Mouse (Mus musculus): Measurements from ENCODE around the gene Gm10490.

DNA sequence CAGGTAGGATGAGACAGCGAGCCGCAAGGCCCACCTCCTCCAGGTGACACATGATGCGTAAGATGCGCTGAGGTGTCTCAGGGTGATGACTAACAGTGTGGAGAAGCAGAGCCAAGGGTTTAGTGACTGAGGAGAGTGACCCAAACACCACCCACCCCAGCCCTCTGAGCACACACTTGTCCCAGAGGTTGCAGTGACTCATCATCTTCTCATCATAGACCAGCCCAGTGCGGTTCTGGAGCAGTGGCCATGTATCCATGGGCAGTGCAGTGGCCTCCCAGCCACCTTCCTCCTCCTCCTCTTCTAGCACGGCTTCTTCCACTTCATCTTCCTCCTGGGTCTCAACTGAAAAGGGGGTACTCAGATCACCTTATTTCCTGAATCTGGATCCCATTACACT is 28.3 kb downstream of the Gm10490 start:
- TF ChIP-seq CTCF (conservative IDR thresholded peaks at IDR 0.05 in 1 of 2, IDR thresholded peaks at IDR 0.05 in 1 of 2; ENCODE audit: low read depth in 2 of 2, low read length in 2 of 2) (no peak), CHD1 (IDR thresholded peaks at IDR 0.05; ENCODE audit: low read depth, low read length) (no peak), POLR2A (IDR thresholded peaks at IDR 0.05; ENCODE audit: low read depth, low read length) (no peak), USF1 (IDR thresholded peaks at IDR 0.05; ENCODE audit: low read depth, low read length) (no peak)

Measured in CH12.LX (cell line).